Mouse (Mus musculus): ENCODE measurements around the gene Tgfbr2. TPM values are rescaled to one million over a fixed set of nuclear protein-coding genes. Genes with fewer than 3 reads are reported as not detected.

Gene Tgfbr2
- polyA plus RNA-seq, 1 experiment from 2014 or later, result 31.2 TPM

- no peak for TF ChIP-seq CTCF (IDR thresholded peaks at IDR 0.05; ENCODE audit: low read depth)
- Histone ChIP-seq H3K36me3 (ENCODE audit: insufficient read depth, low read length) (no peaks in the 10 kb centered on the region), H3K27ac (no peak overlapping the region), H3K9ac (ENCODE audit: low read depth, low read length) (no peak overlapping the region), H3K4me2 (ENCODE audit: low read length) (no peak overlapping the region), H3K9me3 (replicated peaks; ENCODE audit: low read length) (no peaks in the 10 kb centered on the region), H3K4me1 (replicated peaks; ENCODE audit: insufficient read depth, low read length) (peaks cover 4% of the 10 kb centered on the region; the same call in 1 of the 2 replicates), H3K4me3 (replicated peaks; ENCODE audit: low read depth, low read length) (no peak overlapping the region), H3K27me3 (ENCODE audit: insufficient read depth, low read length) (no peaks in the 10 kb centered on the region)
- DNase-seq (ENCODE audit: low spot score) (peak; percentile 51), ATAC-seq (replicated peaks; ENCODE audit: low FRiP score, low read depth) (no peak)
- 62% methylated on average over 8 of the region's 8 CpGs for WGBS
Measured at GRCm38 (mm10) chr9:116212915-116213619, 37.9 kb upstream of the Tgfbr2 start.

- Histone ChIP-seq H3K4me3 (replicated peaks; ENCODE audit: low read depth, low read length) (no peak overlapping the region), H3K4me2 (ENCODE audit: low read length) (no peak overlapping the region), H3K9me3 (replicated peaks; ENCODE audit: low read length) (no peaks in the 10 kb centered on the region), H3K27me3 (ENCODE audit: insufficient read depth, low read length) (no peaks in the 10 kb centered on the region), H3K27ac (no peak overlapping the region), H3K4me1 (replicated peaks; ENCODE audit: insufficient read depth, low read length) (peaks cover 4% of the 10 kb centered on the region; the same call in 1 of the 2 replicates), H3K36me3 (ENCODE audit: insufficient read depth, low read length) (no peaks in the 10 kb centered on the region), H3K9ac (ENCODE audit: low read depth, low read length) (no peak overlapping the region)
- DNase-seq (ENCODE audit: low spot score), result no peak
- no peak for TF ChIP-seq CTCF (IDR thresholded peaks at IDR 0.05; ENCODE audit: low read depth)
- ATAC-seq (replicated peaks; ENCODE audit: low FRiP score, low read depth), result no peak
- 84% methylated on average over 12 of the region's 12 CpGs for WGBS
Measured at GRCm38 (mm10) chr9:116212069-116212468, 36.9 kb upstream of the Tgfbr2 start.

GRCm38 (mm10) chr9:116208169-116208904 is 33.2 kb upstream of the Tgfbr2 start:
- peaks cover 4% of the 10 kb centered on the region; the same call in 1 of the 2 replicates for H3K4me1 ChIP-seq (replicated peaks; ENCODE audit: insufficient read depth, low read length)
- H3K36me3 ChIP-seq (ENCODE audit: insufficient read depth, low read length), result no peaks in the 10 kb centered on the region
- TF ChIP-seq CTCF (IDR thresholded peaks at IDR 0.05; ENCODE audit: low read depth), result no peak
- 65% methylated on average over 16 of the region's 16 CpGs for WGBS
- no peak overlapping the region for H3K4me3 ChIP-seq (replicated peaks; ENCODE audit: low read depth, low read length)
- no peaks in the 10 kb centered on the region for H3K27me3 ChIP-seq (ENCODE audit: insufficient read depth, low read length)
- no peaks in the 10 kb centered on the region for H3K9me3 ChIP-seq (replicated peaks; ENCODE audit: low read length)
- no peak for DNase-seq (ENCODE audit: low spot score)
- no peak overlapping the region for H3K4me2 ChIP-seq (ENCODE audit: low read length)
- H3K27ac ChIP-seq, result no peak overlapping the region
- peak; percentile 43 for ATAC-seq (replicated peaks; ENCODE audit: low FRiP score, low read depth)
- H3K9ac ChIP-seq (ENCODE audit: low read depth, low read length), result no peak overlapping the region

- H3K9ac ChIP-seq (ENCODE audit: low read depth, low read length), result no peak overlapping the region
- H3K27ac ChIP-seq, result no peak overlapping the region
- no peaks in the 10 kb centered on the region for H3K9me3 ChIP-seq (replicated peaks; ENCODE audit: low read length)
- no peak overlapping the region for H3K4me3 ChIP-seq (replicated peaks; ENCODE audit: low read depth, low read length)
- no peak for TF ChIP-seq CTCF (IDR thresholded peaks at IDR 0.05; ENCODE audit: low read depth)
- 76% methylated on average over 2 of the region's 2 CpGs for WGBS
- ATAC-seq (replicated peaks; ENCODE audit: low FRiP score, low read depth), result no peak
- DNase-seq (ENCODE audit: low spot score), result no peak
- H3K4me2 ChIP-seq (ENCODE audit: low read length), result no peak overlapping the region
- no peaks in the 10 kb centered on the region for H3K36me3 ChIP-seq (ENCODE audit: insufficient read depth, low read length)
- H3K27me3 ChIP-seq (ENCODE audit: insufficient read depth, low read length), result no peaks in the 10 kb centered on the region
- H3K4me1 ChIP-seq (replicated peaks; ENCODE audit: insufficient read depth, low read length), result peaks cover 4% of the 10 kb centered on the region; the same call in 1 of the 2 replicates
Measured at GRCm38 (mm10) chr9:116206901-116207300, 31.7 kb upstream of the Tgfbr2 start.

GRCm38 (mm10) chr9:116203675-116204074 is 28.5 kb upstream of the Tgfbr2 start:
- WGBS, result 89% methylated on average over 1 of the region's 1 CpGs
- no peak for DNase-seq (ENCODE audit: low spot score)
- H3K9ac ChIP-seq (ENCODE audit: low read depth, low read length), result no peak overlapping the region

GRCm38 (mm10) chr9:116199127-116199526 is 24.0 kb upstream of the Tgfbr2 start:
- Histone ChIP-seq H3K4me3 (replicated peaks; ENCODE audit: low read depth, low read length) (no peak overlapping the region), H3K9ac (ENCODE audit: low read depth, low read length) (no peak overlapping the region), H3K4me1 (replicated peaks; ENCODE audit: insufficient read depth, low read length) (no peaks in the 10 kb centered on the region), H3K27me3 (ENCODE audit: insufficient read depth, low read length) (no peaks in the 10 kb centered on the region), H3K9me3 (replicated peaks; ENCODE audit: low read length) (no peaks in the 10 kb centered on the region), H3K27ac (no peak overlapping the region), H3K4me2 (ENCODE audit: low read length) (no peak overlapping the region; the same call in 1 of the 2 replicates), H3K36me3 (ENCODE audit: insufficient read depth, low read length) (no peaks in the 10 kb centered on the region)
- no peak for TF ChIP-seq CTCF (IDR thresholded peaks at IDR 0.05; ENCODE audit: low read depth)
- ATAC-seq (replicated peaks; ENCODE audit: low FRiP score, low read depth), result no peak
- DNase-seq (ENCODE audit: low spot score), result peak; percentile 58
- 31% methylated on average over 9 of the region's 9 CpGs for WGBS

More at GRCm38 (mm10) chr9:116203675-116204074, 28.5 kb upstream of the Tgfbr2 start:
- no peak for ATAC-seq (replicated peaks; ENCODE audit: low FRiP score, low read depth)
- H3K27ac ChIP-seq, result no peak overlapping the region
- H3K4me2 ChIP-seq (ENCODE audit: low read length), result no peak overlapping the region
- peaks cover 3% of the 10 kb centered on the region; the same call in 1 of the 2 replicates for H3K4me1 ChIP-seq (replicated peaks; ENCODE audit: insufficient read depth, low read length)
- H3K27me3 ChIP-seq (ENCODE audit: insufficient read depth, low read length), result no peaks in the 10 kb centered on the region
- TF ChIP-seq CTCF (IDR thresholded peaks at IDR 0.05; ENCODE audit: low read depth), result no peak
- H3K36me3 ChIP-seq (ENCODE audit: insufficient read depth, low read length), result no peaks in the 10 kb centered on the region
- H3K9me3 ChIP-seq (replicated peaks; ENCODE audit: low read length), result no peaks in the 10 kb centered on the region
- H3K4me3 ChIP-seq (replicated peaks; ENCODE audit: low read depth, low read length), result no peak overlapping the region

Measured in kidney, postnatal 0 days (tissue).